Mouse (Mus musculus) thymus, adult 2 months (tissue): ENCODE measurements around the gene Sp1. TPM values are rescaled to one million over a fixed set of nuclear protein-coding genes. Genes with fewer than 3 reads are reported as not detected.

Source experiments
- DNase-seq: peaks from one replicate; pipeline ENCODE4 v3.0.0; 2021
- H3K27ac ChIP-seq: fragments of 200-500 bp; 2 replicates; pipeline ENCODE4 v1.5.1; 2012; ENCODE audit warnings: low read length, control low read depth; ENCODE audit not compliant: control insufficient read depth, insufficient read depth
- H3K27me3 ChIP-seq: fragments of 200-500 bp; 2 replicates; pipeline ENCODE4 v1.6.1; 2012; ENCODE audit warnings: mild to moderate bottlenecking, low read length, moderate library complexity, mixed read lengths; ENCODE audit not compliant: control insufficient read depth, insufficient read depth
- H3K36me3 ChIP-seq: fragments of 200-500 bp; 2 replicates; pipeline ENCODE4 v1.6.1; 2012; ENCODE audit warnings: mild to moderate bottlenecking, low read length, moderate library complexity; ENCODE audit not compliant: control insufficient read depth, insufficient read depth
- H3K4me1 ChIP-seq: fragments of 200-500 bp; replicated peaks from 2 replicates; pipeline ENCODE4 v1.6.1; 2012; ENCODE audit warnings: low read length; ENCODE audit not compliant: control insufficient read depth, insufficient read depth
- H3K4me3 ChIP-seq: fragments of 200-500 bp; 2 replicates; pipeline ENCODE4 v1.5.1; 2012; ENCODE audit warnings: mild to moderate bottlenecking, low read length, control low read depth, moderate library complexity; ENCODE audit not compliant: control insufficient read depth, insufficient read depth
- CTCF ChIP-seq: fragments of 200-500 bp; IDR thresholded peaks from 2 replicates; pipeline ENCODE4 v1.5.1; 2012; ENCODE audit warnings: mild to moderate bottlenecking, control low read depth, low read length, moderate library complexity, borderline replicate concordance; ENCODE audit not compliant: control insufficient read depth, poor library complexity, insufficient read depth; ENCODE audit errors: extremely low read depth
- POLR2A ChIP-seq: fragments of 200-500 bp; IDR thresholded peaks from 2 replicates; pipeline ENCODE4 v1.6.1; 2012; ENCODE audit warnings: mild to moderate bottlenecking, low read length, control low read depth, moderate library complexity; ENCODE audit not compliant: control insufficient read depth, poor library complexity, insufficient read depth; ENCODE audit errors: extremely low read depth
- WGBS: fragments of 180-500 bp; shearing (Covaris S2); methylation state at CpG from one replicate; pipeline ENCODE4 v1.1.7; 2018; 5-methylcytosine and 5-hydroxymethylcytosine counted together
- polyA plus RNA-seq: library from polyadenylated mRNA; depleted of rRNA; stranded (reverse); fragments of >200 nt; gene quantifications from 2 replicates; pipeline ENCODE4 v1.2.3, GENCODE M21; 2012; rRNA removed

Gene Sp1
- polyA plus RNA-seq, 1 experiment = 45.0 TPM

GRCm38 (mm10) chr15:102485853-102486252 is 79.9 kb downstream of the Sp1 start:
- Histone ChIP-seq H3K4me3 (no peak overlapping the region), H3K27me3 (no peaks in the 10 kb centered on the region), H3K4me1 (no peaks in the 10 kb centered on the region), H3K36me3 (peaks cover 95% of the 10 kb centered on the region), H3K27ac (no peak overlapping the region)
- no peak for DNase-seq
- TF ChIP-seq CTCF (no peak), POLR2A (no peak)
- WGBS = 97% methylated on average over 12 of the region's 12 CpGs

Other genes with a start within 250 kb of the Sp1 start
- gene Zfp740, start 202.9 kb upstream of the Sp1 start, polyA plus RNA-seq = 69.6 and 71.9 TPM in 2 replicates
- gene Csad, start 201.4 kb upstream of the Sp1 start, polyA plus RNA-seq = 77.6 and 82.1 TPM in 2 replicates
- 72.6 and 82.8 TPM in 2 replicates for gene Itgb7, start 174.2 kb upstream of the Sp1 start, polyA plus RNA-seq
- gene Rarg, start 148.6 kb upstream of the Sp1 start, polyA plus RNA-seq = 18.9 and 23.7 TPM in 2 replicates
- 0.30 and 0.31 TPM in 2 replicates for gene Gm9918, start 135.6 kb upstream of the Sp1 start, polyA plus RNA-seq
- gene Mfsd5, start 126.7 kb upstream of the Sp1 start, polyA plus RNA-seq = 87.9 and 92.5 TPM in 2 replicates
- gene Espl1, start 109.9 kb upstream of the Sp1 start, polyA plus RNA-seq = 51.5 and 55.6 TPM in 2 replicates
- 76.0 and 93.2 TPM in 2 replicates for gene Pfdn5, start 80.0 kb upstream of the Sp1 start, polyA plus RNA-seq
- 104 and 105 TPM in 2 replicates for gene Myg1, start 74.4 kb upstream of the Sp1 start, polyA plus RNA-seq
- gene Aaas, start 55.4 kb upstream of the Sp1 start, polyA plus RNA-seq = 106 and 107 TPM in 2 replicates
- 0.13 and 0.23 TPM in 2 replicates for gene Sp7, start 39.0 kb upstream of the Sp1 start, polyA plus RNA-seq
- 0.65 and 1.7 TPM in 2 replicates for gene Amhr2, start 39.2 kb downstream of the Sp1 start, polyA plus RNA-seq
- 109 and 123 TPM in 2 replicates for gene Prr13, start 52.9 kb downstream of the Sp1 start, polyA plus RNA-seq
- 846 and 935 TPM in 2 replicates for gene Pcbp2, start 64.4 kb downstream of the Sp1 start, polyA plus RNA-seq
- not detected in 2 replicates for gene Gm10337, start 97.6 kb downstream of the Sp1 start, polyA plus RNA-seq
- 11.3 and 12.7 TPM in 2 replicates for gene Map3k12, start 110.9 kb downstream of the Sp1 start, polyA plus RNA-seq
- gene Tarbp2, start 112.0 kb downstream of the Sp1 start, polyA plus RNA-seq = 133 and 166 TPM in 2 replicates
- gene Npff, start 118.8 kb downstream of the Sp1 start, polyA plus RNA-seq = 10.8 and 11.7 TPM in 2 replicates
- gene Gm28047, start 218.9 kb downstream of the Sp1 start, polyA plus RNA-seq = not detected in 2 replicates
- gene Atf7, start 219.3 kb downstream of the Sp1 start, polyA plus RNA-seq = 129 and 140 TPM in 2 replicates